Mouse (Mus musculus) frontal cortex, postnatal 10 days (tissue): ENCODE measurements at regions not wholly inside any gene's neighbourhood (a gene's known extent, or its start where the extent isn't known, plus 50 kb on each side); places are given as distances from the start of the nearest gene placed in this dataset.

ENCODE experiments used
- DNase-seq, 2 experiments: peaks; one replicate each; pipeline ENCODE4 v3.0.0; 2022; ENCODE audit warnings: low spot score in 2 of 2, mixed read lengths in 1 of 2

DNA sequence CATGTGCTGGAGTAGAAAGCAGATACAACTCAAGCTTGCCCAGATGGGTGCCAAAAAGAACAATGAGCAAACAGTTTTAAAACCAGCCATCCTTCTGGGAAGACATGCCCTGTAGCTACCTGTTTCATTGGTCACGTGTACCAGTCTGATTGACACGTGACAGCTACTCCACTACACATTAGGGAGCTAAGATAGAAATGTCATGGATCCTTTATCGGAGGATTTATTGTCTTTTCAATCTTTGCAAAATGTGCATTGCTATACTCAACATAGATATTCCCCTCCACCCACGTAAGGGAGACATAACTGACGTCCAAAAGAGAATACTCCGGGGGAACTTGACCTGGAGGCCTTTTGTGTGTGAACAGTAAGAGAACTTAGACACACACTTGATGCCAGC is 171.1 kb upstream of the Cited2 start:
- DNase-seq: no peak

DNA sequence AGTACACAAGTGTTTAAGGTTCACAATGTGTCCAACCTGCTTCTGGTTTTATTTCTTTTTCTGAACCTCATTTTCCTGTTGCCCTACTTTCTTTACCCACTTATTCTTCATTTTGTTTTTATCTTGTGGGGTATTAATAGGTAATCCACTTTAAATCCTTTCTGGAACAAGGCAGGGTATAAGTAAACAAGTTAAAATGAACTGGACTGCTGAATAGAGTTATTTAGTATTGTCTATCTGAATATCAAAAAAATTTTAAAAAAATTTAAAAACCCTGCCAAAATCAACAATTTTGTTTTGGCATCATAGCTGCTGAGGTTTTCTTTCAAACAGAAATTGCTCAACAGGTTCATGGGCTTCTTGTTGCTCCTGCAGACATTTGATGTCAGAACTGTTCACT is 170.7 kb upstream of the Cited2 start:
- no peak for DNase-seq

GRCm38 (mm10) chr10:17556391-17556790 is 166.6 kb upstream of the Cited2 start:
- no peak for DNase-seq

- DNase-seq: no peak
Measured at GRCm38 (mm10) chr10:17559370-17559955, 163.6 kb upstream of the Cited2 start.

DNA sequence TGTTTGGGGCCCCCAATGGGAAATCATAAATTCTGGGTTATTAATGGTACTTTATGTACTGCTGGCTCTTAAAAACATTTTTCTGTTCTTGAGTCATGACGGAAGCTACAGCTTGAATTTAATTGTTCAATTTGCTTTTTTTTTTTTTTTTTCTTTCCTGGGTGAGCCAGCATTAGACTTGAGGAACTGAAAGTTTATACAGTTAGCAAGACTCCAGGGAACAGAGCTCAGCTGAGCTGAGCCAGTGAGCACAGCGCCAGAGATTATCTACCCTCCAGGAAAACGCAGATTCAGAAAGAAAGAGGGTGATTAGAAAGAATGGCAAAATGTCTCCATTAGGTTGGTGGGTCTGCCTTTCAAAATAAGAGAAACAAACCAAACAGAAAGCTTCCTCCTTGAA is 163.0 kb upstream of the Cited2 start:
- DNase-seq: no peak

DNA sequence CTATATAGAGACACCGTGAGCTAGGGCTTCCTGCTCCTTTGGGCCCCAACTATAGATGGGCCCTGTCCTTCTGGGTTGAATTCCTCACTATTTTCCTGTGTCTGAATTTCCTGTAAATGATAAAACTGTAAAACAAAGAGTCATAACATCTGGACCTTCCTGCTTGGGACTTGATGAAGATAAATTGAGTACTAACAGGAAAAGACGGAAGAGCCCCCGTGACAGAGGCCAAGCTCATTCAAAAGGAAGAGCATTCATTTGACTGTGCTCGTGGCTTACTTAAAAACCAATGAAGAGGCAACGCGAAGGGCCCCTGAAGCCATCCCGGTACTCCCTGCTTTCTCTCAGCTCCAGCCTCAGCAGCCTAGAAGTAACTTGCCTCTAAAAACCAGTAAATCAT is 161.6 kb upstream of the Cited2 start:
- DNase-seq: no peak

DNA sequence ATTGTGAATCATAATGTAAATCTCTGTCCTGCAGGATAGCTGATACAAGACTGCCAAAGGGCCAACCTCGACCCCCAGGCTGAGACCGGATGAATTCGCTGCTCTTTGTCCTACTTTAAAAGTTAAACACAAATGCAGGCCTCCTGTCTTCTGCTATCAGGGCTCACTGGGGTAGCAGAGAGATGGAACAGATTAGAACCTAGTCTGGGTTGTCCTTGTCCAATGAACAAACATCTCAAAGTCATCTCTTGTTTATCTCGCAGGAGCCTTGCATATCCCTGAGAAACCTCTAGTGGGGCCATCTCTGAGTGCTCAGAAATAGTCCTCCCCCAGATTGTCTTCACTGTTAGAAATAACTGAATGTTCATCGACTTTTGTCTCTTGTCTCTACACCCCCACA is 161.0 kb upstream of the Cited2 start:
- DNase-seq: no peak

- peak; percentile 11 to 17 for DNase-seq
Measured at GRCm38 (mm10) chr10:17562410-17563350, 160.3 kb upstream of the Cited2 start.

- no peak for DNase-seq
Measured at GRCm38 (mm10) chr10:17563351-17563749, 159.7 kb upstream of the Cited2 start.

- no peak for DNase-seq
Measured at GRCm38 (mm10) chr10:17564895-17565620, 158.0 kb upstream of the Cited2 start.

DNA sequence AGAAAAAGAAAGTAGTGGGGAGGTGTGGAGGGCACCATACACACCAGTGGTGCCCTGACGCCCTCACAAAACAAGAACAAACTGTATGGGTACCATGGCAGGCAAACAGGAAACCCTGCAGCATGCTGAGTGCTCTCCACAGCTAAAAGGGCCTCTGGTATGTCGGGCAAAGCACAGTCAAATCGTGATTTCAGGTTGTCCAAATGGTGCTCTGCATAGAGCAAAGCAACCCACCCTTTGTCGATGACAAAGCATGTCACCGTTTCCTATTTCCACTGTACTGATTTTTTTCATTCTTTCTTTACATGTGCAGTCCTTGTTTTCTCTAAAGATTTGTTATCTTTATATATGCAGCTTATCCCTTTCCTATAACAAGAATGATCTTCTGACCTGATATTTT is 156.0 kb upstream of the Cited2 start:
- no peak for DNase-seq

DNA sequence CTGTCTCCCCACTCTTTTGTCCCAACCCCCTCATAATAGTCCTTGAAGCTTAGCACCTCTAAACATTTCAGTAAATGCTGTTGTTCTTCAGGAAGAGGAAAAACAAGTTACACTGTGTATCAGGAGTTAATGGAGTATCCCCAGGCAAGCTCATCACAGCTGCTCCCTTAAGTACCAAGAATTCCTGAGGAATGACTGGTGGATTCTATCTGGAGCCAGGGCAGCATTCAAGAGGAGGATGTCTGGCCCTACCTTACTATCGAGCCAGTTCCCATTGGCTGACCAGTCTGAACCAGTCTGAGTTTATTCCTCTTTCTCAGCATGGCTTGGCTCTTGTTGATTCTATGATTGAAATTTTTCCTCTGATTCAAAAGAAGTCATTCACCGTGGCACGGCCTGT is 155.4 kb upstream of the Cited2 start:
- no peak for DNase-seq

GRCm38 (mm10) chr10:17569577-17570113 is 153.4 kb upstream of the Cited2 start:
- no peak for DNase-seq

DNA sequence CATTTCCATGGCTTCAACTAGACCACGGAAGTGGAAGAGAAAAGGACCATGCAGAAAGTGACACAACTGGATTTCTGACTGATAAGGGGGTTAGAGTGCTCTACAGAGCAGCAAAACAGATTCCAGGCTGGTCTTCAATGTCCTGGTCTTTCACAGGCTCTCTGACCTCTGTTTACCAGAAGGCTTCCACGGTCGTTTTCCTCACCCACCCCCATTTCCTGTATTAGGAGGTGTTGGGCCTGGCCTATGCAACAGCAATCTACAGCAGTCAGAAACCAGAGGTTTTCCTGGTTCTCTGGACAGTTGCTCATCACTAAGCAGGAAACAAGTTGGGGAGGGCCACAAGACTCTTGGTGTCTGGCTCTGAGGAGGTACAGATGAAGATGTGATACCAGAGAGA is 148.1 kb upstream of the Cited2 start:
- no peak for DNase-seq

- no peak for DNase-seq
Measured at GRCm38 (mm10) chr10:17575448-17576332, 147.3 kb upstream of the Cited2 start.

DNA sequence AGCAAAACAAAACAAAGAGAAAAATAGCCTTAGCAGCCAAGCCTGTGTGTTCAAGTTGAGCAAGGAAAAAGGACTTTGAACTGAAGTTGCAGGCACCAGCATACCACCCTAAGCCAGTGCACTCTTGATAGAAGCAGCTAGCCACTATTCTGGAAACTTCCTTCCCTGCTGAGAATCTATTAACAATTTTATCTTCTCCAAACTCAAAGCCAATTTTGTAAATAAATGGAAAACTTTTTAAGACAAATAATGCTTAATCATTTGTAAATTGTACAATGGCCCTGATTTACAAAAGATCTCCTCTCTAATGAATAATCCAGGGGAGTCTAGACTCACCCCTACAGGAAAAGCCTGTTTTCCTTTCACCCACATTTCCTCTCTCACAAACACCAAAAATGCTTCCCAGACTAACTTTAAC is 146.7 kb upstream of the Cited2 start:
- DNase-seq: no peak

GRCm38 (mm10) chr10:17579463-17579862 is 143.6 kb upstream of the Cited2 start:
- DNase-seq: no peak

GRCm38 (mm10) chr10:17584842-17585241 is 138.2 kb upstream of the Cited2 start:
- DNase-seq: no peak

DNA sequence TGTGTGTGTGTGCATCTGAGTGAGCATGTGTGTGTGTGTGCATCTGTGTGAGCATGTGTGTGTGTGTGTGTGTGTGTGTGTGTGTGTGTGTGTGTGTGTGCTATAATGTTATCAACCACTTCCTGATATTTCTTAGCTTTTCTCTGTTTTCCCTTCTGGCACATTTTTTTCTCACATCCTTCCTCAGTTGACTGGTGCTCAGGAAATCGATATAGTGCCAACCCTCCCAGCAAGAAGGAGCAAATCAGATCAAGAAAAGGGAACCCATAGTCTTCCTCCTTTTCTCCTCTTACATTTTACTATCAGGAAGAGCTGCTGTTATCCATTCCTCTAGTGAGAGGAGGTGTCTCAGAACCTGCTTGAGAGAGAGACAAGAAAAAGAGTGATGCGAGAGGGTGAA is 136.1 kb upstream of the Cited2 start:
- no peak for DNase-seq

GRCm38 (mm10) chr10:17589136-17589535 is 133.9 kb upstream of the Cited2 start:
- DNase-seq: no peak

- no peak for DNase-seq
Measured at GRCm38 (mm10) chr10:17590195-17590594, 132.8 kb upstream of the Cited2 start.
